Mouse (Mus musculus): ENCODE measurements around the gene Vps39. TPM values are rescaled to one million over a fixed set of nuclear protein-coding genes. Genes with fewer than 3 reads are reported as not detected.
A peak's percentile ranks its signal among the peaks of the same experiment; 100 is the strongest.

Gene Vps39
- polyA plus RNA-seq, 1 experiment from 2014 or later, result 28.3 TPM

DNA sequence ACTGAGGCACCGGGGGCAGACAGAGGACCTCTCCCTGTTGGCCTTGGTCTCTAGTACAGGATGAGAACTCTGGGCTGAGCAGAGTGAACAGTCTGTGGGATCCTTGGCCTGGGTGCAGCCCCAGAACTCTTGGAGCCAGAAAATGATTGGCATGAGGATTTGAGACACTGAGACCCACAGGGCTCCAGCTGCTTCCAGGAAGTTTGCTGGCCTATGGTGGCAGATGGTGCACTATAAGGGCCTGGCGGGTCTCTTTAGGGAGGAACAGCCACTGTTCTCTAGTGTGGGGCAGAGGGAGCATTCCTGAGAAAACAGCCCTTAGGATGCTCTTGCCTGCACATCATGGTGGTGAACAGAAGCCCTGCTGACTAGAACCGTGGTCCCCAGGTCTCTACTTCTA, 64.5 kb downstream of the Vps39 start:
- no peaks in the 10 kb centered on the region for H3K4me1 ChIP-seq (ENCODE audit: control insufficient read depth, insufficient read depth, low read length)
- no peak overlapping the region for H3K27ac ChIP-seq (replicated peaks; ENCODE audit: low read depth, low read length)
- H3K27me3 ChIP-seq (ENCODE audit: control insufficient read depth, insufficient read depth, low read length), result no peaks in the 10 kb centered on the region
- H3K9ac ChIP-seq (ENCODE audit: low read length), result no peak overlapping the region
- H3K36me3 ChIP-seq (ENCODE audit: control insufficient read depth, insufficient read depth, low read length), result no peaks in the 10 kb centered on the region
- ATAC-seq (ENCODE audit: insufficient number of reproducible peaks, low FRiP score, low TSS enrichment, low read depth) (no peak), DNase-seq (ENCODE audit: low spot score) (no peak)
- H3K4me3 ChIP-seq (ENCODE audit: low read depth, low read length), result no peak overlapping the region
- 84% methylated on average over 3 of the region's 3 CpGs for WGBS
- no peak overlapping the region for H3K4me2 ChIP-seq (ENCODE audit: low read depth, severe bottlenecking)
- no peaks in the 10 kb centered on the region for H3K9me3 ChIP-seq (ENCODE audit: control insufficient read depth, low read length)

DNA sequence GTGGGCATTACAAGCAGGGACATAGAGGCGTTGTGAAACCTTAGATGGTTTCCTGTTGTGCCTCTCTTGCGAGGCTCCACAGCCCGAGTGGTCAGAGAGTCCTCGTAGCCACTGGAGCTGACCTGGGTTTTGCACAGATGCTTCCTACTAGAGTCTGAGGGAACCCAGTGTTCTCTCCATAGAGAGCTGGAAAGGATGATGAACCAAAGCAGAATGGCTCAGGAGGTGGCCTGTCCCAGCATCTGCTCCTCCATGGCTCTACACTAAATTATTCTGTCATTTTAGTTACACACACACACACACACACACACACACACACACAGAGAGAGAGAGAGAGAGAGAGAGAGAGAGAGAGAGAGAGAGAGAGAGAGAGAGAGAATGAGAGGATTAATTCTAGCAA, 67.3 kb downstream of the Vps39 start:
- no peak overlapping the region for H3K9ac ChIP-seq (ENCODE audit: low read length)
- WGBS, result 71% methylated on average over 4 of the region's 4 CpGs
- no peak overlapping the region for H3K4me3 ChIP-seq (ENCODE audit: low read depth, low read length)
- H3K9me3 ChIP-seq (ENCODE audit: control insufficient read depth, low read length), result no peaks in the 10 kb centered on the region
- no peak overlapping the region for H3K27ac ChIP-seq (replicated peaks; ENCODE audit: low read depth, low read length)
- no peak for DNase-seq (ENCODE audit: low spot score)
- H3K36me3 ChIP-seq (ENCODE audit: control insufficient read depth, insufficient read depth, low read length), result no peaks in the 10 kb centered on the region
- ATAC-seq (ENCODE audit: insufficient number of reproducible peaks, low FRiP score, low TSS enrichment, low read depth), result no peak
- no peak overlapping the region for H3K4me2 ChIP-seq (ENCODE audit: low read depth, severe bottlenecking)
- H3K4me1 ChIP-seq (ENCODE audit: control insufficient read depth, insufficient read depth, low read length), result no peaks in the 10 kb centered on the region
- no peaks in the 10 kb centered on the region for H3K27me3 ChIP-seq (ENCODE audit: control insufficient read depth, insufficient read depth, low read length)

DNA sequence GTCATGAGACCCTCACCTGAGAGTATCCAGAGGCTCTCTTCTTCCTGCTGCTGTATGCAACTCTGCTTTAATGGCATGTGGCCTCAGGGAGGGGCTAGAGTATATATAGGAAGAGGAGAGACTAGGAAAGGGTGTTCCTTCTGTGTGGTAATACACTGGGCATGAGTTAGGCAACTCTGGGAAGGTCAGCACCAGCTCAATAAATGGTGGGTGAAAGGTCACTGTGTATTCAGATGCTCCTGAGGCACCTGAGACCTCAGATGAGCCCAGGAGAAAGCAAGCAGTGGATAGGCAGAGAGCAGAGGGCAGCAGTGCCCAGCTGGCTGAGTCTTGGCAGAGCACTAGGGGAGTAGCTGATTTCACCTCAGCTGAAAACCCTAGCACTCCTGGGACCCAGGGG, 68.2 kb downstream of the Vps39 start:
- ATAC-seq (ENCODE audit: insufficient number of reproducible peaks, low FRiP score, low TSS enrichment, low read depth) (no peak), DNase-seq (ENCODE audit: low spot score) (no peak)
- H3K9me3 ChIP-seq (ENCODE audit: control insufficient read depth, low read length), result no peaks in the 10 kb centered on the region
- no peak overlapping the region for H3K4me3 ChIP-seq (ENCODE audit: low read depth, low read length)
- no peak overlapping the region for H3K9ac ChIP-seq (ENCODE audit: low read length)
- H3K27me3 ChIP-seq (ENCODE audit: control insufficient read depth, insufficient read depth, low read length), result no peaks in the 10 kb centered on the region
- H3K27ac ChIP-seq (replicated peaks; ENCODE audit: low read depth, low read length), result no peak overlapping the region
- H3K4me2 ChIP-seq (ENCODE audit: low read depth, severe bottlenecking), result no peak overlapping the region
- H3K4me1 ChIP-seq (ENCODE audit: control insufficient read depth, insufficient read depth, low read length), result no peaks in the 10 kb centered on the region
- no peaks in the 10 kb centered on the region for H3K36me3 ChIP-seq (ENCODE audit: control insufficient read depth, insufficient read depth, low read length)

DNA sequence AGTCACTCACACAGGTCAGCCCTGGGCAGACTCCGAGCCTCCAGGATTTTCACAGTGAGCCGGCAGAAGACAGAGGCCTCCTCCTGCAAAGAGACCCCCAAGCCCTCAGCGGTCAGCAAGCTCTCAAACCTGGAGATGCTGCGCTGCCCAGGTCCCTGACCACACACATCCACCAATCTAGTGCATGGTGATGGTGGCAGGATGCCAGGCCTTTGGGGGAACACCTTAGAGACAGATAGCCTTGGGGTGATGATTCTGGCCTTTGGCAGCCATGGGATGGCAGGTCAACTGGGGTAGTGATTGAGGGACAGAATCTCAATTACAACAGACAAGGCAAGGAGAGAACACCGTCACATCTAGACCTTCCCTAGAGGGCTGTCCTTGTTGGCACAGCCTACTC, 68.8 kb downstream of the Vps39 start:
- Histone ChIP-seq H3K4me3 (ENCODE audit: low read depth, low read length) (no peak overlapping the region), H3K36me3 (ENCODE audit: control insufficient read depth, insufficient read depth, low read length) (no peaks in the 10 kb centered on the region), H3K9me3 (ENCODE audit: control insufficient read depth, low read length) (no peaks in the 10 kb centered on the region), H3K27ac (replicated peaks; ENCODE audit: low read depth, low read length) (no peak overlapping the region), H3K4me2 (ENCODE audit: low read depth, severe bottlenecking) (no peak overlapping the region), H3K27me3 (ENCODE audit: control insufficient read depth, insufficient read depth, low read length) (no peaks in the 10 kb centered on the region), H3K9ac (ENCODE audit: low read length) (no peak overlapping the region), H3K4me1 (ENCODE audit: control insufficient read depth, insufficient read depth, low read length) (no peaks in the 10 kb centered on the region)
- ATAC-seq (ENCODE audit: insufficient number of reproducible peaks, low FRiP score, low TSS enrichment, low read depth), result no peak
- DNase-seq (ENCODE audit: low spot score), result no peak
- WGBS, result 79% methylated on average over 5 of the region's 5 CpGs

DNA sequence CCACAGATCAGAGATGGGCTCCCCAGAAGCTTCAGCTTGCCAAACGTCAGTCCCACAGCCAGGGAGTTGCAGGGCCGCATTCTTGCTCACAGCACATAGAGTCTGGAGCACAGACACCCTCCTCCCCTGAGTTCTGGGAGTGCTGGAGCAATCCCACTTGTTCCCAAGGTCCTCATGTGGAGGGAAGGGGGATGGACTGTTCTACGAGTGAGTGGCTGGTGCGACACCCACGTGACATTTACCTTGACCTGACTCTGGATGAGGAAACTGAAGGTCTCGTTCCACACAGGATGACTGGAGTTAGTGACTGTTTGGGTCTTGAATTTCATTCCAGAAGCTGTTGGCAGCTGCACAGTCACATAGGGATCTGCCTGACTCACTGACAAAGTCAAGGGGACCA, 69.4 kb downstream of the Vps39 start:
- no peak overlapping the region for H3K4me3 ChIP-seq (ENCODE audit: low read depth, low read length)
- WGBS, result 49% methylated on average over 6 of the region's 6 CpGs
- H3K9ac ChIP-seq (ENCODE audit: low read length), result no peak overlapping the region
- H3K27me3 ChIP-seq (ENCODE audit: control insufficient read depth, insufficient read depth, low read length), result no peaks in the 10 kb centered on the region
- H3K9me3 ChIP-seq (ENCODE audit: control insufficient read depth, low read length), result no peaks in the 10 kb centered on the region
- H3K36me3 ChIP-seq (ENCODE audit: control insufficient read depth, insufficient read depth, low read length), result no peaks in the 10 kb centered on the region
- ATAC-seq (ENCODE audit: insufficient number of reproducible peaks, low FRiP score, low TSS enrichment, low read depth) (no peak), DNase-seq (ENCODE audit: low spot score) (no peak)
- H3K4me2 ChIP-seq (ENCODE audit: low read depth, severe bottlenecking), result no peak overlapping the region
- H3K27ac ChIP-seq (replicated peaks; ENCODE audit: low read depth, low read length), result no peak overlapping the region; the same call in 1 of the 2 replicates
- H3K4me1 ChIP-seq (ENCODE audit: control insufficient read depth, insufficient read depth, low read length), result no peaks in the 10 kb centered on the region

DNA sequence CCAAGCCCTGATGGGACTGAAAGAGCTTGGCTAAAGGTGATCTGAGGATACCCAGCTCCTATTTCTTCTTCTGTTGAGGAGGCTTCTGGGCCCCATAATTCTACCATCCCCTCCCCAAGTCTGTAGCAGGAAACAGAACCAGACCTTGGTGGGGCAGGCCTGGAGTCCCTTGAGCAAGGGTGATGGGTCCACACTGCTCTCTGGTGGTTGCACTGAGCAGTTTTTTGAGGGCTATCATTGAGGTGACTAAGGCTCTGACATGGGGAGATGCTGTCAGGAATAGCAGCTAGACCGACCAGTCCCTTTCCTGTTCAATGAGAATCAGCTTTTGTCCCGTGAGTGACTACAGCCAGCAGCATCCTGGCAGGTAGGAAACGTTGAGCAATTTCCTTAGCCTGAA, 71.7 kb downstream of the Vps39 start:
- ATAC-seq (ENCODE audit: insufficient number of reproducible peaks, low FRiP score, low TSS enrichment, low read depth), result no peak
- no peak overlapping the region for H3K4me3 ChIP-seq (ENCODE audit: low read depth, low read length)
- 66% methylated on average over 3 of the region's 3 CpGs for WGBS
- H3K27me3 ChIP-seq (ENCODE audit: control insufficient read depth, insufficient read depth, low read length), result no peaks in the 10 kb centered on the region
- no peak overlapping the region for H3K4me2 ChIP-seq (ENCODE audit: low read depth, severe bottlenecking)
- no peaks in the 10 kb centered on the region for H3K9me3 ChIP-seq (ENCODE audit: control insufficient read depth, low read length)
- no peak for DNase-seq (ENCODE audit: low spot score)
- no peaks in the 10 kb centered on the region for H3K36me3 ChIP-seq (ENCODE audit: control insufficient read depth, insufficient read depth, low read length)
- no peak overlapping the region for H3K27ac ChIP-seq (replicated peaks; ENCODE audit: low read depth, low read length)
- H3K9ac ChIP-seq (ENCODE audit: low read length), result no peak overlapping the region
- no peaks in the 10 kb centered on the region for H3K4me1 ChIP-seq (ENCODE audit: control insufficient read depth, insufficient read depth, low read length)

DNA sequence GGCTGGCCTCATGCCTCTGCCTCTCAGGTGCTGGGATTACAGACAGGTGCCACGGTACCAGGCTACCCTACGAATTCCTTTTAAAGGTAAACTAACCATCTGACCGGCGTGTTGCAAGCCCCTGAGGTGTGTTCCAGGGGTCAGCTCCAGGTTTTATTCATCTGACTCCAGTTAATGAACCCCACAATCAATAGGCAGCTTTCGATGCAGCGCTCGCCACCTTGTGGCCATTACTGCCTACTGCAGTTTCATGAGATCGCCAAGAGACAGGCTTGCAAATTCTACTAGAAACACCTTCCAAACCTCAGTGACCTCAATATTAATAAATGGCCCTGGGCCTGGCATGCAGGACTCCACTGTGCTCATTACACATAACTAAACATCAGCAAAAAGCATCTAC, 73.0 kb downstream of the Vps39 start:
- H3K27ac ChIP-seq (replicated peaks; ENCODE audit: low read depth, low read length), result no peak overlapping the region
- no peaks in the 10 kb centered on the region for H3K4me1 ChIP-seq (ENCODE audit: control insufficient read depth, insufficient read depth, low read length)
- peak; percentile 73 for DNase-seq (ENCODE audit: low spot score)
- H3K9me3 ChIP-seq (ENCODE audit: control insufficient read depth, low read length), result no peaks in the 10 kb centered on the region
- no peak overlapping the region for H3K9ac ChIP-seq (ENCODE audit: low read length)
- no peaks in the 10 kb centered on the region for H3K27me3 ChIP-seq (ENCODE audit: control insufficient read depth, insufficient read depth, low read length)
- ATAC-seq (ENCODE audit: insufficient number of reproducible peaks, low FRiP score, low TSS enrichment, low read depth), result no peak
- 15% methylated on average over 8 of the region's 8 CpGs for WGBS
- H3K36me3 ChIP-seq (ENCODE audit: control insufficient read depth, insufficient read depth, low read length), result no peaks in the 10 kb centered on the region
- H3K4me2 ChIP-seq (ENCODE audit: low read depth, severe bottlenecking), result no peak overlapping the region
- H3K4me3 ChIP-seq (ENCODE audit: low read depth, low read length), result no peak overlapping the region

DNA sequence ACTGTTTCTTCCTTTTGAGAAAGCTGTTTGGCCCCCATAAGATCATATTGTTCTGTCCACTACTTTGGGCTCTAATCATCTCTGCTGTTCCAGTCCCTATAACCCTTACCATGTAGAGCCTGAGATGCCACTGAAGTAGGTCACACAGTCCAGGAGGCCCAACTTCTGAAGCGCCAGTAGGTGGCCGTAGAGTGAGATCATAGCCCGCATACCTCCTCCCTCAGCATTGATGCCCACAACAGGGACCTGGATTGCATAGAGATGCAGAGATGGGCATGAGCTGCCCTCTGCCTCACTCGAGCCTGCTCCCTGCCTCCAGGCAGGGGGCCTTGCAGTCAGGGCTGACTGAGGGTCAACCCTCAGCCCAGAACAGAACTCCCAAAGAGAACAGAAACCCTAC, 76.0 kb downstream of the Vps39 start:
- Histone ChIP-seq H3K4me1 (ENCODE audit: control insufficient read depth, insufficient read depth, low read length) (no peaks in the 10 kb centered on the region), H3K36me3 (ENCODE audit: control insufficient read depth, insufficient read depth, low read length) (no peaks in the 10 kb centered on the region), H3K9me3 (ENCODE audit: control insufficient read depth, low read length) (no peaks in the 10 kb centered on the region), H3K27me3 (ENCODE audit: control insufficient read depth, insufficient read depth, low read length) (no peaks in the 10 kb centered on the region), H3K9ac (ENCODE audit: low read length) (no peak overlapping the region), H3K4me2 (ENCODE audit: low read depth, severe bottlenecking) (no peak overlapping the region), H3K27ac (replicated peaks; ENCODE audit: low read depth, low read length) (no peak overlapping the region), H3K4me3 (ENCODE audit: low read depth, low read length) (no peak overlapping the region)
- WGBS, result 80% methylated on average over 4 of the region's 4 CpGs
- ATAC-seq (ENCODE audit: insufficient number of reproducible peaks, low FRiP score, low TSS enrichment, low read depth) (no peak), DNase-seq (ENCODE audit: low spot score) (no peak)

DNA sequence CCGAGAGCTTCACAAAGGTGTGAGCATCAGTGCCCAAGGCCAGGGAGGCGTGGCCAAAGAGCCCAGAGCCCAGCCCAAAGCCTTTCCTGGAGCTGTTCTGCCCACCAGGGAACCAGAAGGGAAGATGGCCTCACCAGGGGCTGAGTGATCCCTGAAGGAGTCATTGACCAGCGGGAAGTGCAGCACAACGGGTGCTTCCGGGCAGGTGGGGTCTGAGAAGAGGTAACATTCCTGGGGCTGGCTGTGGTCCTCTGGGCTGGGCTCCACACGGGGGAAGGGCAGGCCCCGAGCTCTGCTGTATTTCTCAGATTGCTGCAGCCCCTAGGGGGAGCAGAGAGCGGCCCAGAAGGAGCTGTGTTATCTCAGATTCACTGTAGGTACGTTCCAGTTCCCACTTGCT, 84.3 kb downstream of the Vps39 start:
- Histone ChIP-seq H3K4me1 (ENCODE audit: control insufficient read depth, insufficient read depth, low read length) (no peaks in the 10 kb centered on the region), H3K27me3 (ENCODE audit: control insufficient read depth, insufficient read depth, low read length) (0 out of 2 replicates have a peak, but pooled peaks cover 2% of the 10 kb centered on the region), H3K27ac (replicated peaks; ENCODE audit: low read depth, low read length) (no peak overlapping the region), H3K9ac (ENCODE audit: low read length) (no peak overlapping the region), H3K36me3 (ENCODE audit: control insufficient read depth, insufficient read depth, low read length) (no peaks in the 10 kb centered on the region), H3K4me2 (ENCODE audit: low read depth, severe bottlenecking) (peak overlapping the region; percentile 48), H3K4me3 (ENCODE audit: low read depth, low read length) (peak overlapping the region; percentile 16; the same call in 1 of the 2 replicates), H3K9me3 (ENCODE audit: control insufficient read depth, low read length) (no peaks in the 10 kb centered on the region)
- no peak for ATAC-seq (ENCODE audit: insufficient number of reproducible peaks, low FRiP score, low TSS enrichment, low read depth)
- WGBS, result under 1% methylated on average over 9 of the region's 9 CpGs
- DNase-seq (ENCODE audit: low spot score), result peak; percentile 58

Data from limb, embryonic 11.5 days (tissue).